Mouse (Mus musculus) cerebellum, adult 2 months (tissue): ENCODE measurements around the gene Rhoh. TPM values are rescaled to one million over a fixed set of nuclear protein-coding genes. Genes with fewer than 3 reads are reported as not detected.

Experiments
- DNase-seq, 2 experiments: peaks; one replicate each; pipeline ENCODE4 v3.0.0; 2021
- H3K27ac ChIP-seq: fragments of 200-500 bp; 2 replicates; pipeline ENCODE4 v1.5.1; 2012; ENCODE audit warnings: low read length, control low read depth, inconsistent platforms; ENCODE audit not compliant: insufficient read depth
- H3K27me3 ChIP-seq: fragments of 200-500 bp; 2 replicates; pipeline ENCODE4 v1.6.1; 2012; ENCODE audit warnings: inconsistent platforms, mild to moderate bottlenecking, low read length, moderate library complexity; ENCODE audit not compliant: control insufficient read depth, insufficient read depth
- H3K4me1 ChIP-seq: fragments of 200-500 bp; 2 replicates; pipeline ENCODE4 v1.6.1; 2011; ENCODE audit warnings: low read length; ENCODE audit not compliant: control insufficient read depth, insufficient read depth
- H3K4me3 ChIP-seq: fragments of 200-500 bp; replicated peaks from 2 replicates; pipeline ENCODE3; 2011; ENCODE audit warnings: mild to moderate bottlenecking, low read depth, low read length, control low read depth; ENCODE audit not compliant: insufficient read depth
- CTCF ChIP-seq: fragments of 200-500 bp; IDR thresholded peaks from 2 replicates; pipeline ENCODE4 v1.5.1; 2011; ENCODE audit warnings: low read depth, mild to moderate bottlenecking, control low read depth, low read length, moderate library complexity, borderline replicate concordance; ENCODE audit not compliant: insufficient read depth
- POLR2A ChIP-seq: fragments of 200-500 bp; IDR thresholded peaks from 2 replicates; pipeline ENCODE4 v1.6.1; 2011; ENCODE audit warnings: low read length, control low read depth, borderline replicate concordance; ENCODE audit not compliant: insufficient read depth
- WGBS: fragments of 180-500 bp; shearing (Covaris S2); methylation state at CpG from one replicate; pipeline ENCODE4 v1.1.7; 2018; 5-methylcytosine and 5-hydroxymethylcytosine counted together
- polyA plus RNA-seq: library from polyadenylated mRNA; depleted of rRNA; stranded (reverse); fragments of >200 nt; gene quantifications from 2 replicates; pipeline ENCODE4 v1.2.3, GENCODE M21; 2012

The Rhoh gene
- polyA plus RNA-seq, 1 experiment: 0.16 TPM

DNA sequence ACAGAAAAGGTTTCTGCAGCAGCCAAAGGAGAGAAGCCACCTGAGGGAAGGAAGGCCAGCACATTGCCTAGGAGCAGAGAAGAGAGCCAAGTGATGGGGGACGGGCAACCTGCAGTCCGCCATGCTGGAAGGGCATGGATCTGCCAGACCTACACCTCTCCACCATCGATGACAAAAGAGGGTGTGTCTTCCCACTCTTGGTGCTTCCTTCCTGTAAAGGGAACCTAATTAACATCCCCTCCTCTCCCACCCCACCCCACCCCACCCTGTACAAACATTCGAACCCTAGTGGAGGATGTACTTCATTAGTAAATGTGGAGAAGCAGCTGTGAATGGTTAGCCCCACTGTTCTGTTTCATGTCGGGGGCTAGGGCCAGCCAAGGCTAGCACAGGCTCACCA lies 51.2 kb downstream of the Rhoh start:
- no peaks in the 10 kb centered on the region for H3K27me3 ChIP-seq
- no peak overlapping the region for H3K4me3 ChIP-seq
- H3K27ac ChIP-seq: no peak overlapping the region
- TF ChIP-seq POLR2A (no peak), CTCF (no peak)
- H3K4me1 ChIP-seq: no peaks in the 10 kb centered on the region
- DNase-seq: no peak
- 86% methylated on average over 5 of the region's 5 CpGs for WGBS

DNA sequence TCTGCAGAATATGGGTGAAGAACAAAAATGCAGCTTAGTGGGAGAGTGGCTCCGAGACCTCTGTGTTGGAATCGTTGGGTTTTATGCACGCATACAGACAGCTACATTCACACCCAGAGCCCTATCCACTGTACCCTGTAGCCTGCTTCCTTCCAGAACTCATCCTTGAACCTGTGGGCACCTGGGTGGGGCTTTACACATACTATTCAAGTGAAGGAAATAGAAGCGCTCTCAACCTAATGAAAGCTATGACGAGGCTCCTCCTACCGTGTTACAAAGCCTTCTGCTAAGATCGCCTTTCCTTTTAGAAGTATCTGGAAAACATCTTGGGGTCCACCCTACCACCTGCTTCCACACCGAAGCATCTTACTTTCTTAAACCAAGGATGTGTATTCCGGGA lies 52.1 kb downstream of the Rhoh start:
- no peak for DNase-seq
- Histone ChIP-seq H3K27me3 (no peaks in the 10 kb centered on the region), H3K4me1 (no peaks in the 10 kb centered on the region), H3K4me3 (no peak overlapping the region), H3K27ac (no peak overlapping the region)
- WGBS: 92% methylated on average over 9 of the region's 9 CpGs
- TF ChIP-seq CTCF: no peak
- TF ChIP-seq POLR2A: no peak

GRCm38 (mm10) chr5:65914342-65914741 lies 53.3 kb downstream of the Rhoh start:
- no peaks in the 10 kb centered on the region for H3K27me3 ChIP-seq
- no peak overlapping the region for H3K27ac ChIP-seq
- H3K4me3 ChIP-seq: no peak overlapping the region
- 67% methylated on average over 7 of the region's 7 CpGs for WGBS
- no peak for DNase-seq
- no peaks in the 10 kb centered on the region for H3K4me1 ChIP-seq
- no peak for TF ChIP-seq CTCF
- no peak for TF ChIP-seq POLR2A

DNA sequence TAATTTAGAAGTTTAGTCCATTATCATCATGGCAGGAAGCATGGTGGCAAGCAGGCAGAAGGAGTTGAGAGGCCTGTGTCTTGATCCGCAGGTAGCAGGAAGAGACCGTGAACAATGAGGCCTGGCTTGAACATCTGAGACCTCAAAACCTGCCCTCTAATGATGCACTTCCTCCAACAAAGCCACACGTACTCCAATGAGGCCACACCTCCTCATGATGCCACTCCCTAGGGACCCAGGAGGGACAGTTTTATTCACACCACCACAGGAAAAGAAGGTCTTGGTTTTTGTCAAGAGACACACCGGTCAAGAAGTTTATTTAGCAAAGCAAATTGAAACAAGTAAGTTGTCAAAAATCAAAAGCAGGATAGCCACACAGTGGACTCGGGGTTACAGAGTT lies 55.9 kb downstream of the Rhoh start:
- Histone ChIP-seq H3K4me3 (no peak overlapping the region), H3K27ac (no peak overlapping the region), H3K27me3 (no peaks in the 10 kb centered on the region), H3K4me1 (no peaks in the 10 kb centered on the region)
- TF ChIP-seq CTCF (no peak), POLR2A (no peak)
- WGBS: 88% methylated on average over 5 of the region's 5 CpGs
- no peak for DNase-seq

DNA sequence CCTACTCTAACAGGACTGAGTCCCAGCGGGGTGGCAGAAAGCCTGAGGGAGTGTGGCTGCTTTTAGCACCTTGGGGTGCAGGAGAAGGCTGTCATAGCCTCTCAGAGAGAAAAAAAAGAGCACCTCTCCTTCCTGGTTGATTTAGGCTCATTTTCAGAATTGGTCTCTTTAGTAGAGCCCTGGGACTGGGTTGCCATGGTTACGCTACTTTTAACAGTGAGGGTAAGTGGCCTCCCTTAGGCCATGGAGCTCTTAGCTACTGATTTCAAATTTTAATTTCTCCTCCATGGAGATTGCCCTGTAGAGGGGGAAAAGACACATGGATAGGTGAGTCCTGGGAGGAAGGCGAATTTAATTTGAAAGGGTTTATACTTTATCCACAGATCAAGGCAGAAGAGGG lies 57.6 kb downstream of the Rhoh start:
- Histone ChIP-seq H3K27ac (no peak overlapping the region), H3K27me3 (no peaks in the 10 kb centered on the region), H3K4me1 (no peaks in the 10 kb centered on the region), H3K4me3 (no peak overlapping the region)
- TF ChIP-seq CTCF (no peak), POLR2A (no peak)
- no peak for DNase-seq
- 79% methylated on average over 3 of the region's 3 CpGs for WGBS

DNA sequence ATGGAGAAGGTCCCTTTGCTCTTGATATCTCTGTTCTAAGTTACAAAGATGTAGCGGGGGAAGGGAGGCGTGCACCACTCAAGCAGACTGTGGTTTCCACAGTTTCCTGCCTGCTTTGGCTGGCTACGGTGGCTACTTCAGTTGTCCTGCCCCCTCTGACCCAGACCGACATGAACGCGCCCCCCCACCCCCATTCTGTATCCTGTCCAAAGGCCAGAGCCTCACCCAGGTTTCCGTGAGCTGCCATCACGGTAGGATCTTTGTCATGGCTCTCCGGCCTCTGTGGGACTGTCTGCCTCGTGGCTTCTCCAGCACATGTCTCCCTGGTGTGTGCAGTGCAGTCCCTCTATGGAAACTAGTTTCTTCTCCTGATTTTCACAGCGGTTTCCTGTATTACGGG lies 58.3 kb downstream of the Rhoh start:
- H3K27ac ChIP-seq: no peak overlapping the region
- H3K4me3 ChIP-seq: no peak overlapping the region
- no peak for DNase-seq
- WGBS: 78% methylated on average over 12 of the region's 12 CpGs
- no peaks in the 10 kb centered on the region for H3K27me3 ChIP-seq
- no peaks in the 10 kb centered on the region for H3K4me1 ChIP-seq
- TF ChIP-seq CTCF: no peak
- TF ChIP-seq POLR2A: no peak

GRCm38 (mm10) chr5:65919904-65920303 lies 58.9 kb downstream of the Rhoh start:
- no peaks in the 10 kb centered on the region for H3K27me3 ChIP-seq
- DNase-seq: no peak
- no peaks in the 10 kb centered on the region for H3K4me1 ChIP-seq
- TF ChIP-seq POLR2A (no peak), CTCF (no peak)
- WGBS: 59% methylated on average over 3 of the region's 3 CpGs
- H3K4me3 ChIP-seq: no peak overlapping the region
- no peak overlapping the region for H3K27ac ChIP-seq

DNA sequence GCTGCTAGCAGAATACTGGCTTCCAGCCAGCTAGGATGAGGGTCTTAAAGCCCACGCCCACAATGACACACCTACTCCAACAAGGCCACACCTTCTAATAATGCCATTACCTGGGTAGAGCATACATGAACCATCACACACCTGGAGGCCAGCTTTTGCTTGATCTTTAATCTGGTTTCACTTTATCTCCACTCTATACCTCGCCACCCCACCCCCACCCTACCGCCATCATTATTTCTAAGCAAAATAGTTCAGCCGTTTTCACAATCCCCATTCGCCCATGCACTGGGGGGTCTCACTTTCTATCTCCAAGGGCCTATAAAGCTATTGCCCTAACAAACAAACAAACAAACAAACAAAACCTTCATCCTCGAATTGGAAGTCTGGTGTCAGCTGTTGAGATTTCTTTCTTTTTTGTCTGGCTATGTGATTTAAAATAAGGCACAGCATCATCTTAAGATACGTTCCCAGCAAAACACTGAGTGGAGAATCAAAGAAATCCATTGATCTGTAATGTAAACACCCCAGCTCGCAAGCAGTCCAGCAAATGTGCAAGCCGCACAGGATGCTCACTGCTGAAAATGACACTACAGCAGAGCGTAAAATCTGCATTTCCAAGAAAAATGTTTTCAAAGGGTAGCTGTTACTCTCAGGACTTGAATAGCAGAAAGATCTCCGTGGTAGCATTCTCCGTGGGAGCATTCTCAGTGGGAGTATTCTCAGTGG lies 59.9 kb downstream of the Rhoh start:
- DNase-seq: no peak
- 65% methylated on average over 12 of the region's 12 CpGs for WGBS
- H3K4me1 ChIP-seq: no peaks in the 10 kb centered on the region
- no peaks in the 10 kb centered on the region for H3K27me3 ChIP-seq
- TF ChIP-seq POLR2A: no peak
- no peak for TF ChIP-seq CTCF
- H3K4me3 ChIP-seq: no peak overlapping the region
- no peak overlapping the region for H3K27ac ChIP-seq
